Mouse (Mus musculus): ENCODE data around the gene Lpcat2b.

Lpcat2b gene

DNA sequence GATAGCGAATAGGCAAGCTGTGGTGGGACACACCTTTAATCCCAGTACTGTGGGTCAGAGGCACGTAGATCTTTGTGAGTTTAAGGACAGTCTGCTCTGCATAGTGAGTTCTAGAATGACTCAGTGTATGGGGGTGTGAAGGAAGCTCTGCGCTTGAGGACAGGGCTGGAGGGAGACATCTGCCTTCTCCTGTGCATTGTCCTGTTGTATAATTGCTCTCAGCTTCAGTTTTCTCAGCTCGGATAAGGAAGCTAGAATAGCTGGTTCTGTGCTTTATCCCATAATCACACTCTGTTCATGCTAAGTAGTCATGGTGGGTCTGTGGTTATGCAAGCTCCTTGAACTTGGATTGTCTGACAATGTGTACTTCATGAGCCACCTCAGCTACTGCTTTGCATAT, 17.4 kb downstream of the Lpcat2b start:
- no peak for DNase-seq (ENCODE audit: low spot score)

DNA sequence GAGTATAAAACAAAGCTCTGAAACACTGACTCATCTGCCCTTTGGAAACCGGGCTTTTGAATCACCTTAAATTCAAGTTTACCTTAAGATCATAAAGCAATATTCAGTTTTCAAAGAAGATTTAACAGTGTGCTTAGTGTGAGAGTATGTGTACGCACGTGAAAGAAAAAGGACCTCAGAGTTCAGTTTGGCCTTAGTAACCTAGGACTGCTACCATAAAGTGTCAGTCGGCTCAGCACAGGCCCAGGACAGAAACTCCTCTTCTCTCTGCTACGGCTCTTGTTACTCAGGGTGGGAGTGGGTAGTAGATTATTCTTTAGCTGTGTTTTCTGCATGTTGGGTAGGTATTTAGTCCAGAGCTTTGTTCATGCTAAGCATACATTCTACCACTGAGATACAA, 18.3 kb downstream of the Lpcat2b start:
- no peak for DNase-seq (ENCODE audit: low spot score)

DNA sequence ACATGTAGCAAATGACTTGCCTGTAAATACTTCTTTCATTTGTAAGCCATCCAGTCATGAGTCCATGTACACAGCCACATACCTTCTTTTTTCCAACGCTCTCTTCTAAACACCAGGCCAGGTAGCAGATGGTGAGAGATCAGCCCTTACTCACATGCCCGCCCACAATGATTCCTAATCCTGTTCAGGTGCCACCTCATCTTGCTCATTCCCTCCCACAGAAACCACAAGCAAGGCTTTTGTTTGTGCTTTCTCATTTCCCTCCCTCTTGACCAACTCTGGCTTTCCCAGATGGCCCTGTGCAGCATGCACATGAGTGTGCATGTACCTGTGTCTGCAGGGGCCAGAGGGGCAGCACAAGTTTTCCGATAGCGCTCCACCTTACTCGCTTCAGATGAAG, 18.9 kb downstream of the Lpcat2b start:
- no peak for DNase-seq (ENCODE audit: low spot score)

GRCm38 (mm10) chr5:107462147-107463076, 31.1 kb downstream of the Lpcat2b start:
- DNase-seq (ENCODE audit: low spot score): no peak

- no peak for DNase-seq (ENCODE audit: low spot score)
These were observed 35.2 kb downstream of the Lpcat2b start for GRCm38 (mm10) chr5:107466501-107466900.

DNA sequence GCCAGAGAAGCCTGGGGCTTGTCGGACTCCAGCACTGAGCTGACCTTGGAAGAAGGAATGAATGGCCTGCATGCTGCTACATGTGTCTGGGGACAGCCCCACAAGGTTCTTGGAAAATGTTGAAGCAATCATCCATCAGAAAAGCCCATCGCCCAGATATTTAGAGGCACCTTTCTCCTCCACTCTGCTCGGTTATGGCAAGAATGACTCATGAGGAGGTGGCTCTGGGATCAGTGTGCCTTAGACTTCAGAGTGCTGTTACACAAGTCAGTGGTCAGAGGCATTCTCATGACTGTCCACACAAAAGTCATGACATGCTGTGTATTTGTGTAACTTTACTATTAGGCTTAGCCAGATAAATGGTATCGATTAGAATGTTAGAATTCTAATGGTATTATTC, 35.7 kb downstream of the Lpcat2b start:
- no peak for DNase-seq (ENCODE audit: low spot score)

DNA sequence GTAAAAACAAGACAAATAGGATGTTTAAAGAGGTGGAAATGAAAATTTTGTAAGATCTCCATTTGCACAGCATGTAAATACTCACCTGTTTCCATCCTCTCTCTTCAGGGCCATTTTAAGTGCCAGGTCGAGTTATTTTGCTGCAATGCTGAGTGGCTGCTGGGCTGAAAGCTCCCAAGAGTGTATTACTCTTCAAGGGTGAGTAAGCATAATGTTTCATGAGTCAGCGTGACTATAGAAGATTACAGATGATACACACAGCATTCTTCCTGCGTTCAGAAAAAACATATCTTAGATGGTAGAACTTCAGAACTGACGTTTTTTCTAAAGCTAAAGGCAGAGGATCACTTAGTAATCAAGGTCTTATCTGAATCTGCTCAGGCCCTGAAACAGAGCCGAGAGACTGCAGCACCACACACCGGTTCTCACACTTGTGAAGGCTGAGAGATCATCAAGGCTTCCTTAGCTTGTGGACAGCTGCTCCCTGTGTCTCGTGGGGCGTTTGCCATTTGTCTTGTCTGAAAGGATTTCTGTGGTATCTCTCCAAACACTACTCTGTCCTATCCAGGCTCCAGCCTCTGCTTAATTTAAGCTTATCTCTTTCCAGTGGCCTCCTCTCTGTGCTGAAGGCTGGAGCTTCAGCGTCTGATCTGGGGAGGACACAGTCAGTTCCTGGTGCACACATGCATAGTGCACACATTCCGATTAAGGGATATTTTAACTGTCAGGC, 39.4 kb downstream of the Lpcat2b start:
- no peak for DNase-seq (ENCODE audit: low spot score)

GRCm38 (mm10) chr5:107480194-107480593, 48.8 kb downstream of the Lpcat2b start:
- no peak for DNase-seq (ENCODE audit: low spot score)

Measured in layer of hippocampus, adult 9-10 months (tissue).